Mouse (Mus musculus): ENCODE measurements around the gene Garnl3.

- TF ChIP-seq CTCF (IDR thresholded peaks at IDR 0.05; ENCODE audit: control insufficient read depth, insufficient read depth, insufficient replicate concordance, low read depth, low read length): no peak
- TF ChIP-seq POLR2A (IDR thresholded peaks at IDR 0.05; ENCODE audit: control insufficient read depth, low read depth, low read length): no peak
These were observed 126.4 kb downstream of the Garnl3 start for GRCm38 (mm10) chr2:33005041-33005440.
